Mouse (Mus musculus): Measurements from ENCODE around the gene Fzr1. TPM values are rescaled to one million over a fixed set of nuclear protein-coding genes. Genes with fewer than 3 reads are reported as not detected.

Fzr1 gene
- total and polyA plus RNA-seq, 3 experiments: 20.7 to 115 TPM; not detected in 1

- peak; percentile 96 for TF ChIP-seq ELF1 (IDR thresholded peaks at IDR 0.05; ENCODE audit: low read depth, low read length)
- no peak for TF ChIP-seq POLR2AphosphoS2 (IDR thresholded peaks at IDR 0.05; ENCODE audit: low read length)
- TF ChIP-seq MAX (IDR thresholded peaks at IDR 0.05; ENCODE audit: low read length): peak; percentile 100
- no peak for TF ChIP-seq JUND (IDR thresholded peaks at IDR 0.05; ENCODE audit: low read depth, low read length)
Measured at GRCm38 (mm10) chr10:81320550-81321347, 57.6 kb downstream of the Fzr1 start, which contains the start of gene Cactin (continued).

DNA sequence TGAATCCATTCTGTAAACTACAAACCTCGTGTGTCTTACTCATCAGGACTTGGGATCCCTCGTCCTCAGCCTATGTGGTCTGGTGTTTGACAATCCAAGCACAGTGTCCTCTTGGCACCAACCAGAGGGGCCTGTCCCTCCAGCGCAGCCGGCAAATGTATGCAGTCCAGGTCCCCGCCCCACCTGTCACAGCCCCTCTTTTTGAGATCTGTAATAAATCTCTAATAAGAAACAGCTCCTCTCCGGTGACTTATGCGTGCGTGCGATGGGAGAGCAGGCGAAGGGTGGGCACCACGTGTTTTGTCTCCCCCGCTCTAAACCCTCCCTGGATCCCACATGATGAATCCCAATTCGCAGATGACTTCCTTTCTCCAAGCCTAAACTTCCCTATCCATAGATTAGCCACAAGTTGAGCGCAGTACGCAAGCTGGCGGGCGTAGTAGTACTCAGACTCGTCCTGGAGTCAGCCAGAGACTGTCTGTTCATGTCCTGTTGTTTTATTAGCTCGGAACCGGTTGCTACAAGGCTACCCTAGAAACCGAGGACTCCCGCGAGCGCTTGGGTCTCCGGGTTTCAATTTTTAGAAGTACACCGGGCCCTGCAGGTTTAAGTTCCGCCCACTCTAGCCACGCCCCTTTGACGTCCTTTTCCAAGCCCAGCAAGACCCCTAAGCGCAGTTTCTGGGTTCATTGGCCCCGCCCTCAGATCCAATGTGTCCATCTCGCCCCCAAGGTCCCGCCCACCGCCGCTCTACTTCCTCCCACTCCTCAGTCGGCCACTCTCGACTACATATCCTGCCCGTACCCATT, 58.4 kb downstream of the Fzr1 start:
- DNase-seq (ENCODE audit: low read depth, low spot score): peak; percentile 100
- H3K4me3 ChIP-seq (ENCODE audit: control insufficient read depth in 1 of 2, insufficient read depth in 1 of 2, low read depth in 2 of 2, low read length in 2 of 2): peak overlapping the region; percentile 61 to 85
- H3K9me3 ChIP-seq (replicated peaks; ENCODE audit: insufficient read depth, low read length): no peaks in the 10 kb centered on the region
- H3K79me2 ChIP-seq (ENCODE audit: control insufficient read depth, insufficient read depth, low read length, poor library complexity): peaks cover 20% of the 10 kb centered on the region
- peaks cover 2 to 6% of the 10 kb centered on the region in 2 experiments; a peak in 2 of 4 replicates for H3K36me3 ChIP-seq (ENCODE audit: control insufficient read depth in 1 of 2, insufficient read depth in 2 of 2, low read length in 2 of 2)
- H3K9ac ChIP-seq (ENCODE audit: control insufficient read depth, low read depth, low read length, poor library complexity, severe bottlenecking): peak overlapping the region; percentile 71
- H3K27me3 ChIP-seq (ENCODE audit: control insufficient read depth in 1 of 2, insufficient read depth in 2 of 2, low read length in 2 of 2): no peaks in the 10 kb centered on the region
- H3K4me1 ChIP-seq (ENCODE audit: control insufficient read depth in 1 of 2, insufficient read depth in 2 of 2, low read length in 2 of 2): peaks cover 0 to 12% of the 10 kb centered on the region in 2 experiments; a peak in 3 of 4 replicates
- peak overlapping the region; percentile 81 for H3K27ac ChIP-seq (ENCODE audit: control insufficient read depth, low read depth, low read length)
- TF ChIP-seq NRF1 (IDR thresholded peaks at IDR 0.05; ENCODE audit: insufficient read depth, low read depth, low read length, poor library complexity, severe bottlenecking): no peak
- no peak for TF ChIP-seq ZKSCAN1 (IDR thresholded peaks at IDR 0.05; ENCODE audit: low read depth, low read length)
- peak; percentile 83 for TF ChIP-seq MAX (IDR thresholded peaks at IDR 0.05; ENCODE audit: low read length)
- TF ChIP-seq GABPA (IDR thresholded peaks at IDR 0.05; ENCODE audit: low read depth, low read length): no peak
- peak; percentile 87 for TF ChIP-seq MYC (IDR thresholded peaks at IDR 0.05; ENCODE audit: low read depth, low read length)
- no peak for TF ChIP-seq MYB (IDR thresholded peaks at IDR 0.05; ENCODE audit: low read depth, low read length)
- TF ChIP-seq RCOR1 (IDR thresholded peaks at IDR 0.05; ENCODE audit: low read depth, low read length): 0 out of 2 replicates have a peak, but pooled peaks have one; percentile 26
- no peak for TF ChIP-seq CHD1 (IDR thresholded peaks at IDR 0.05; ENCODE audit: low read depth, low read length)
- 0 out of 2 replicates have a peak, but pooled peaks have one; percentile 37 for TF ChIP-seq E2F4 (IDR thresholded peaks at IDR 0.05; ENCODE audit: borderline replicate concordance, low read depth, low read length)
- TF ChIP-seq RAD21 (IDR thresholded peaks at IDR 0.05; ENCODE audit: low read depth, low read length): no peak
- no peak for TF ChIP-seq ZC3H11A (IDR thresholded peaks at IDR 0.05; ENCODE audit: low read depth, low read length)
- TF ChIP-seq POLR2AphosphoS2 (IDR thresholded peaks at IDR 0.05; ENCODE audit: low read length): peak; percentile 76
- no peak; the same call in 1 of the 2 replicates for TF ChIP-seq ZMIZ1 (IDR thresholded peaks at IDR 0.05; ENCODE audit: low read depth, low read length)
- no peak for TF ChIP-seq EP300 (IDR thresholded peaks at IDR 0.05; ENCODE audit: low read depth in 1 of 2, low read length in 2 of 2)
- peak; percentile 76 for TF ChIP-seq NELFE (IDR thresholded peaks at IDR 0.05; ENCODE audit: low read depth, low read length)
- peak; percentile 60; the same call in 1 of the 2 replicates for TF ChIP-seq TBP (IDR thresholded peaks at IDR 0.05; ENCODE audit: low read depth, low read length)
- no peak for TF ChIP-seq GATA1 (IDR thresholded peaks at IDR 0.05; ENCODE audit: low read depth, low read length)
- TF ChIP-seq ETS1 (IDR thresholded peaks at IDR 0.05; ENCODE audit: low read depth, low read length): no peak
- TF ChIP-seq POLR2AphosphoS5 (IDR thresholded peaks at IDR 0.05; ENCODE audit: borderline replicate concordance, low read depth, low read length): no peak
- TF ChIP-seq SIN3A (IDR thresholded peaks at IDR 0.05; ENCODE audit: low read length): peak; percentile 64
- TF ChIP-seq CHD2 (IDR thresholded peaks at IDR 0.05; ENCODE audit: low read length): peak; percentile 25; the same call in 1 of the 2 replicates
- TF ChIP-seq JUND (IDR thresholded peaks at IDR 0.05; ENCODE audit: low read depth, low read length): no peak
- TF ChIP-seq USF2 (IDR thresholded peaks at IDR 0.05; ENCODE audit: borderline replicate concordance in 1 of 2, insufficient read depth in 1 of 2, low read depth in 1 of 2, low read length in 2 of 2): no peak
- TF ChIP-seq POLR2A (IDR thresholded peaks at IDR 0.05; ENCODE audit: control insufficient read depth in 1 of 2, insufficient read depth in 1 of 2, low read depth in 1 of 2, low read length in 2 of 2, poor library complexity in 1 of 2): peak; percentile 51 to 71; a peak in 3 of 4 replicates
- TF ChIP-seq UBTF (IDR thresholded peaks at IDR 0.05; ENCODE audit: borderline replicate concordance, insufficient read depth, low read depth, low read length): no peak
- peak; percentile 33 for TF ChIP-seq TCF12 (IDR thresholded peaks at IDR 0.05; ENCODE audit: low read depth, low read length)
- no peak for TF ChIP-seq BHLHE40 (IDR thresholded peaks at IDR 0.05; ENCODE audit: borderline replicate concordance, low read depth, low read length)
- TF ChIP-seq HCFC1 (IDR thresholded peaks at IDR 0.05; ENCODE audit: low read depth, low read length): no peak
- TF ChIP-seq MEF2A (IDR thresholded peaks at IDR 0.05; ENCODE audit: extremely low read depth, insufficient replicate concordance, low read depth, low read length, poor library complexity, severe bottlenecking): no peak
- peak; percentile 15; the same call in 1 of the 2 replicates for TF ChIP-seq ELF1 (IDR thresholded peaks at IDR 0.05; ENCODE audit: low read depth, low read length)

Data from MEL (cell line).